Mouse (Mus musculus) ES-E14 (cell line): ENCODE measurements around the gene Ube2i.

Experiments used
- HCFC1 ChIP-seq: IDR thresholded peaks from 2 replicates; pipeline ENCODE4 v1.6.1; 2012; ENCODE audit warnings: low read length, inconsistent platforms, borderline replicate concordance; ENCODE audit not compliant: insufficient read depth
- MAFK ChIP-seq: IDR thresholded peaks from 2 replicates; pipeline ENCODE4 v1.6.1; 2014; ENCODE audit warnings: mild to moderate bottlenecking, low read depth, low read length, inconsistent platforms; ENCODE audit not compliant: insufficient read depth
- ZC3H11A ChIP-seq: IDR thresholded peaks from 2 replicates; pipeline ENCODE4 v1.6.1; 2012; ENCODE audit warnings: low read depth, mild to moderate bottlenecking, inconsistent platforms, low read length, borderline replicate concordance
- ZNF384 ChIP-seq: IDR thresholded peaks from 2 replicates; pipeline ENCODE4 v1.6.1; 2012; ENCODE audit warnings: low read depth, low read length, inconsistent platforms

- TF ChIP-seq HCFC1 (no peak), MAFK (no peak), ZC3H11A (no peak), ZNF384 (no peak)
Measured at GRCm38 (mm10) chr17:25282133-25282532, 7.7 kb upstream of the Ube2i start.
